Mouse (Mus musculus) stomach, postnatal 0 days (tissue): ENCODE data around the gene Cdh16. TPM values are rescaled to one million over a fixed set of nuclear protein-coding genes. Genes with fewer than 3 reads are reported as not detected.
A peak's percentile ranks its signal among the peaks of the same experiment; 100 is the strongest.

Experiments
- ATAC-seq: fragments of 200-750 bp; cut with Nextera tagmentation; 2 replicates; pipeline ENCODE4 v1.8.0; 2017; ENCODE audit not compliant: low FRiP score, low TSS enrichment
- DNase-seq: peaks from one replicate; pipeline ENCODE4 v3.0.0-alpha.2; 2016; ENCODE audit warnings: low spot score
- H3K27ac ChIP-seq: fragments of 300-500 bp; sonication (generic); replicated peaks from 2 replicates; pipeline ENCODE4 v1.5.1; 2014; ENCODE audit warnings: mild to moderate bottlenecking, control low read depth
- H3K27me3 ChIP-seq: fragments of 300-500 bp; sonication (generic); 2 replicates; pipeline ENCODE4 v1.6.1; 2014; ENCODE audit warnings: low read length; ENCODE audit not compliant: control insufficient read depth, insufficient read depth
- H3K36me3 ChIP-seq: fragments of 300-500 bp; sonication (generic); 2 replicates; pipeline ENCODE4 v1.6.1; 2014; ENCODE audit warnings: low read length, mixed read lengths; ENCODE audit not compliant: control insufficient read depth, insufficient read depth
- H3K4me1 ChIP-seq: fragments of 300-500 bp; sonication (generic); replicated peaks from 2 replicates; pipeline ENCODE4 v1.6.1; 2014; ENCODE audit warnings: antibody characterized with exemption; ENCODE audit not compliant: control insufficient read depth, insufficient read depth
- H3K4me2 ChIP-seq: fragments of 300-500 bp; sonication (generic); replicated peaks from 2 replicates; pipeline ENCODE4 v1.6.1; 2014; ENCODE audit warnings: low read depth, mild to moderate bottlenecking, control low read depth, moderate library complexity
- H3K4me3 ChIP-seq: fragments of 300-500 bp; sonication (generic); 2 replicates; pipeline ENCODE4 v1.5.1; 2014; ENCODE audit warnings: low read depth, low read length, control low read depth
- H3K9ac ChIP-seq: fragments of 300-500 bp; sonication (generic); 2 replicates; pipeline ENCODE4 v1.6.1; 2014; ENCODE audit warnings: mild to moderate bottlenecking, low read length, control low read depth, mixed read lengths
- H3K9me3 ChIP-seq: fragments of 300-500 bp; sonication (generic); 2 replicates; pipeline ENCODE4 v1.6.1; 2016; ENCODE audit warnings: low read length; ENCODE audit not compliant: control insufficient read depth
- CTCF ChIP-seq: IDR thresholded peaks from 2 replicates; pipeline ENCODE4 v1.5.1; 2016; ENCODE audit warnings: antibody characterized with exemption, low read depth, mild to moderate bottlenecking, moderate library complexity
- EP300 ChIP-seq: optimal IDR thresholded peaks from 2 replicates; pipeline ENCODE3; 2016; ENCODE audit warnings: antibody characterized with exemption
- WGBS: fragments of 180-500 bp; shearing (Covaris S2); extraction: QIAGEN DNeasy Blood & Tissue Kit; methylation state at CpG from one replicate; pipeline ENCODE4 v1.1.7; 2014; 5-methylcytosine and 5-hydroxymethylcytosine counted together
- polyA plus RNA-seq: library from polyadenylated mRNA; unstranded; fragments of >200 nt; fragmentation: Nextera tagmentation; extraction: Ambion mirVana; gene quantifications from 2 replicates; pipeline ENCODE4 v1.2.1, GENCODE M21; 2015

Cdh16 gene
- polyA plus RNA-seq, 1 experiment from 2014 or later, result 0.30 TPM

DNA sequence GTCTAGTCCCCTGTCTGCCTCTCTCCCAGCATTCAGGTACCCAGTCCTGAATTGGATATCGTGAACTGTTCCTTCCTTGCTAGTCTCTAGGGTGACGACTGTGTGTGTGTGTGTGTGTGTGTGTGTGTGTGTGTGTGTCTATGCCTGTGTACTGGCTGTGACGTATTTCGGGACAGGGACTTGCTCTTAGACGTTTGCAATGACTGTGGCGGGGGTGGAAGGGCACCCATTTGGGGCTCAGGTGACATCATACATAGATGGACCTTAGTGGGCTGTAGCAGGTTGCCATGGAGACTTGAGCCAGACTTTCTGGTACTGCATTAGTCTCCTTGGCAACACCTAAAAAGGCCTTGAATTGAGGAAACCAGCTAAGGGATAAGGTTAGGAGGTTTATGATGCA, 8.3 kb upstream of the Cdh16 start:
- Histone ChIP-seq H3K27me3 (no peaks in the 10 kb centered on the region), H3K4me1 (0 out of 2 replicates have a peak, but pooled peaks cover 2% of the 10 kb centered on the region), H3K36me3 (no peaks in the 10 kb centered on the region), H3K9me3 (no peaks in the 10 kb centered on the region), H3K4me2 (no peak overlapping the region), H3K9ac (no peak overlapping the region), H3K27ac (no peak overlapping the region; the same call in 1 of the 2 replicates), H3K4me3 (no peak overlapping the region)
- no peak for TF ChIP-seq CTCF
- no peak for TF ChIP-seq EP300
- WGBS, result 68% methylated on average over 6 of the region's 6 CpGs
- ATAC-seq, result no peak
- no peak for DNase-seq

DNA sequence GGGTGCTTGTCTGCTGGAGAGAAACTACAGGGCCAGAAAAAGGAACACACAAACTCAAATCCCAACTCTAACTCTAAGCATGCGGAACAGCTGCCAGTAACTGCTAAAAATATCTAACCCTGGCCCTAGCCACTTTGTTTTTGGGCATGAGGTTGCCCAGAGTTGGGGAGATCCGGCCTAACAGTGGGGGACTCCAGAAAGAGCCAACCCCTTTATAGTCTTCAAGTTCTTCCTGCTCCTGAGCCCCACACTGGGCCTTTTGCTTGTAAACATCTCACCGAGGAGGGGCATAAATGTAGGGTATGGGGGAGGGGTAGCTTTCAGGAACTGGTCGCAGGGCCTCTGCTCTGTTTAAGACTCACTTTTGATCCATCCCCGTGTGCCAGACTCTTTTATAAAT, 7.8 kb upstream of the Cdh16 start:
- Histone ChIP-seq H3K4me2 (peak overlapping the region; percentile 58), H3K4me3 (peak overlapping the region; percentile 42), H3K27ac (peak overlapping the region; percentile 58), H3K4me1 (0 out of 2 replicates have a peak, but pooled peaks cover 2% of the 10 kb centered on the region), H3K27me3 (no peaks in the 10 kb centered on the region), H3K36me3 (no peaks in the 10 kb centered on the region), H3K9ac (no peak overlapping the region), H3K9me3 (no peaks in the 10 kb centered on the region)
- DNase-seq, result no peak
- TF ChIP-seq CTCF (no peak), EP300 (no peak)
- no peak for ATAC-seq
- WGBS, result 34% methylated on average over 5 of the region's 5 CpGs

- ATAC-seq (peak; percentile 49; the same call in 1 of the 2 replicates), DNase-seq (peak; percentile 57)
- peak within 1 kb of the TSS; percentile 53 for H3K9ac ChIP-seq
- no peaks in the 10 kb centered on the region for H3K9me3 ChIP-seq
- H3K36me3 ChIP-seq, result no peaks in the 10 kb centered on the region
- H3K27me3 ChIP-seq, result no peaks in the 10 kb centered on the region
- TF ChIP-seq EP300, result no peak
- no peak for TF ChIP-seq CTCF
- H3K27ac ChIP-seq, result peak within 1 kb of the TSS; percentile 58
- WGBS, result 2% methylated on average over 18 of the region's 28 CpGs
- H3K4me1 ChIP-seq, result 0 out of 2 replicates have a peak, but pooled peaks cover 2% of the 10 kb centered on the region
- peak within 1 kb of the TSS; percentile 42 for H3K4me3 ChIP-seq
- H3K4me2 ChIP-seq, result peak within 1 kb of the TSS; percentile 58
Observed at GRCm38 (mm10) chr8:104630981-104631663, 6.9 kb upstream of the Cdh16 start, which contains the start of gene Rrad. Gene Rrad (minus strand): TSS chr8:104631327.

- TF ChIP-seq CTCF, result peak; percentile 21; the same call in 1 of the 2 replicates
- no peak for TF ChIP-seq EP300
- peak overlapping the region; percentile 53 for H3K9ac ChIP-seq
- no peaks in the 10 kb centered on the region for H3K9me3 ChIP-seq
- under 1% methylated on average over 35 of the region's 36 CpGs for WGBS
- ATAC-seq (0 out of 2 replicates have a peak, but pooled peaks have one; percentile 17), DNase-seq (peak; percentile 44)
- no peaks in the 10 kb centered on the region for H3K36me3 ChIP-seq
- no peaks in the 10 kb centered on the region for H3K27me3 ChIP-seq
- H3K27ac ChIP-seq, result peak overlapping the region; percentile 45
- peak overlapping the region; percentile 58 for H3K4me2 ChIP-seq
- peak overlapping the region; percentile 42 for H3K4me3 ChIP-seq
- 0 out of 2 replicates have a peak, but pooled peaks cover 2% of the 10 kb centered on the region for H3K4me1 ChIP-seq
Observed at GRCm38 (mm10) chr8:104630574-104630973, 6.4 kb upstream of the Cdh16 start.

DNA sequence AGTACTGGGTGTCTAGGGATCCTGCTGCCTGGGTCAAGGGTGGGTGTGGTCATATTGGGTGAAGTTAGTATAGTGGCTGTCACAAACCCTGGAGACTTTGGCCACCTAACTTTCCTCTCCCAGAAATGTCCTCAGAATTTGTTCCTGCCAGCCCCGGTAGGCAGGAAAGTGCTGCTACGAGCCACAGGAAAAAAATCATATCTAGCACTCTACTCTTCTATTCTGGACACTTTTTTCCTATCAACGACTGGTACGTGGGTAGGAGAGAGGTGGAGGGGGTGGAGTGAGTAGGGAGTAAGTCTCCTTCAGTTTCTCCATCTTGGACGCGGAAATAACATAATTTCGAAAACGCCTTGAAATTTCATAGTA, 5.9 kb upstream of the Cdh16 start:
- Histone ChIP-seq H3K9me3 (no peaks in the 10 kb centered on the region), H3K36me3 (no peaks in the 10 kb centered on the region), H3K27ac (no peak overlapping the region), H3K4me1 (0 out of 2 replicates have a peak, but pooled peaks cover 2% of the 10 kb centered on the region), H3K4me2 (peak overlapping the region; percentile 58), H3K27me3 (no peaks in the 10 kb centered on the region), H3K9ac (no peak overlapping the region; the same call in 1 of the 2 replicates), H3K4me3 (peak overlapping the region; percentile 42)
- DNase-seq (no peak), ATAC-seq (no peak)
- WGBS, result 27% methylated on average over 8 of the region's 8 CpGs
- TF ChIP-seq EP300, result no peak
- no peak for TF ChIP-seq CTCF
